Comparison of ENCODE assay signal across 35 mouse cellular contexts in the genomic region with DNA sequence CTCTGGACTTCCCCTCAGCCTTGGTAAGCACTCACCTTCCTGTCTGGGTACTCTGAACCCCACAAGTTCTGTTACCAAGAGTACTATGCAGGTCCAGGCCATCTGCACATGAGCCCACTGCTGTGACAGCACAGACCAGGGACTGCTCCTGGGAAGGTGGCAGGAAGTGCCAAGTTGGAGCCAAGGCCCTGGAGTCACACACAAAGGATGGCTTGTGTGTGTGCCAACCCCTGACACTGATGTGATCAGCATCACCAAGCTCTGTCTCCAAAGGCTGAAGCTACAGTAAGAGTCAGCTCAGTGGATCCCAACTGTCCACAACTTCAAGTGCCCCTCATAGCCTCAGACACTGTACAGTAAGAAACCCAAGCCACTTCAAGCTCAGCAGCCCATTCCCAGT. TPM values are rescaled to one million over a fixed set of nuclear protein-coding genes. Genes with fewer than 3 reads are reported as not detected.
DNase-seq lines count a peak whose midpoint lies in the region; ATAC-seq lines count a peak whose summit lies in the region.
"Had no signal": no experiment of that assay in that cellular context is flagged by ENCODE, and none has a peak within 500 bp of the region (broad histone marks: within the 10 kb centered on the region; RNA-seq: fewer than 3 reads in every experiment).

No protein-coding gene starts in this region.

- no peak overlapping the region for H3K4me3 ChIP-seq in midbrain, embryonic 16.5 days (ENCODE audit: low read depth, low read length)
- H3K4me3 ChIP-seq in midbrain, embryonic 10.5 days, result no peak overlapping the region
- H3K4me3 ChIP-seq: embryonic facial prominence, embryonic 13.5 days; forebrain, embryonic 10.5 days; heart, embryonic 13.5 days; left cerebral cortex, adult 2 months; limb, embryonic 13.5 days; lung, embryonic 15.5 days; midbrain, embryonic 12.5 days had no signal

- no peaks in the 10 kb centered on the region for H3K36me3 ChIP-seq in midbrain, embryonic 16.5 days (ENCODE audit: control insufficient read depth, insufficient read depth, low read length)
- no peaks in the 10 kb centered on the region for H3K36me3 ChIP-seq in midbrain, embryonic 10.5 days
- H3K36me3 ChIP-seq: embryonic facial prominence, embryonic 13.5 days; forebrain, embryonic 10.5 days; G1E; heart, embryonic 13.5 days; limb, embryonic 13.5 days; lung, embryonic 15.5 days; midbrain, embryonic 12.5 days had no signal

- H3K4me1 ChIP-seq in midbrain, embryonic 16.5 days (ENCODE audit: control insufficient read depth, insufficient read depth, low read length), result no peaks in the 10 kb centered on the region
- H3K4me1 ChIP-seq in midbrain, embryonic 10.5 days, result peaks cover 15% of the 10 kb centered on the region
- H3K4me1 ChIP-seq: heart, embryonic 13.5 days; lung, embryonic 15.5 days had no signal

- no peaks in the 10 kb centered on the region for H3K27me3 ChIP-seq in midbrain, embryonic 16.5 days (ENCODE audit: control insufficient read depth, insufficient read depth, low read depth, low read length)
- no peaks in the 10 kb centered on the region for H3K27me3 ChIP-seq in midbrain, embryonic 10.5 days (ENCODE audit: low read depth, poor library complexity, severe bottlenecking)
- H3K27me3 ChIP-seq: embryonic facial prominence, embryonic 13.5 days; limb, embryonic 13.5 days; lung, embryonic 15.5 days; midbrain, embryonic 12.5 days had no signal

- peak; percentile 13 for DNase-seq in cerebellum, adult 11-12 months
- no peak for DNase-seq in cerebellum, postnatal 14 days
- DNase-seq in layer of hippocampus, adult 11-12 months (ENCODE audit: low spot score), result peak; percentile 57
- no peak for DNase-seq in layer of hippocampus, adult 8-10 months (ENCODE audit: low spot score in 2 of 2)
- DNase-seq in midbrain, embryonic 10.5 days (ENCODE audit: low spot score), result no peak
- DNase-seq in brain, adult 2 months (ENCODE audit: low read depth, low spot score), result peak; percentile 83
- DNase-seq: adrenal gland, postnatal 10 days; cerebellum, adult 11 months; cerebellum, adult 9-11 months; heart, postnatal 10 days; kidney, adult 11 months; kidney, postnatal 14 days; right cerebral cortex, postnatal 14 days; thymus, postnatal 14 days had no signal

- ATAC-seq in midbrain, embryonic 16.5 days, result 0 out of 2 replicates have a peak, but pooled peaks have one; percentile 14
- ATAC-seq: forebrain, embryonic 16.5 days; inflammation-experienced regulatory T-cells, adult 6 months; Patski had no signal

- H3K9ac ChIP-seq in midbrain, embryonic 16.5 days (ENCODE audit: low read depth, low read length), result no peak overlapping the region
- H3K9ac ChIP-seq: embryonic facial prominence, embryonic 13.5 days; heart, embryonic 13.5 days; limb, embryonic 13.5 days; lung, embryonic 15.5 days; midbrain, embryonic 12.5 days had no signal

- no peak overlapping the region for H3K4me2 ChIP-seq in midbrain, embryonic 16.5 days (ENCODE audit: low read length)
- H3K4me2 ChIP-seq: embryonic facial prominence, embryonic 13.5 days; heart, embryonic 13.5 days; limb, embryonic 13.5 days; liver, embryonic 11.5 days; lung, embryonic 15.5 days; midbrain, embryonic 12.5 days had no signal

- H3K27ac ChIP-seq in midbrain, embryonic 16.5 days (ENCODE audit: low read length), result no peak overlapping the region
- H3K27ac ChIP-seq in midbrain, embryonic 10.5 days (replicated peaks), result no peak overlapping the region
- H3K27ac ChIP-seq: embryonic facial prominence, embryonic 13.5 days; forebrain, embryonic 10.5 days; heart, embryonic 13.5 days; limb, embryonic 13.5 days; lung, embryonic 15.5 days; midbrain, embryonic 12.5 days had no signal

- H3K9me3 ChIP-seq in midbrain, embryonic 16.5 days (replicated peaks; ENCODE audit: control insufficient read depth, low read length, poor library complexity, severe bottlenecking), result no peaks in the 10 kb centered on the region
- peaks cover 4% of the 10 kb centered on the region; the same call in 1 of the 2 replicates for H3K9me3 ChIP-seq in midbrain, embryonic 10.5 days (replicated peaks)
- H3K9me3 ChIP-seq: G1E; lung, embryonic 15.5 days; midbrain, embryonic 12.5 days had no signal

RNA-seq across cellular contexts. Expression of a gene that starts 44.0 kb away (rescaled TPM):
- total RNA-seq in layer of hippocampus, adult 8-10 months (2022), result 100 to 1,000 TPM; 115 to 135 (median 117) TPM
- 3.2 and 7.3 TPM in 2 replicates for polyA plus RNA-seq in midbrain, embryonic 16.5 days (2015; fragmentation: Nextera tagmentation; extraction: Ambion mirVana)
- polyA plus RNA-seq in midbrain, embryonic 10.5 days (2016; fragmentation: Nextera tagmentation; extraction: Ambion mirVana), result 0.51 and 0.77 TPM in 2 replicates
- total RNA-seq: common myeloid progenitor, adult 5-6 weeks; gastrocnemius, adult 8-10 months; gastrocnemius, postnatal 4 days; hematopoietic stem cell, adult 5-6 weeks; megakaryocyte progenitor cell, adult 5-6 weeks; neutrophil, adult 5-6 weeks had no signal
- polyA plus RNA-seq: G1E; inflammation-experienced regulatory T-cells, adult 6 months; liver, embryonic 16.5 days; Patski; urinary bladder, adult 2 months had no signal

RNA-seq across cellular contexts. Expression of a gene that starts 54.2 kb away (rescaled TPM):
- total RNA-seq in layer of hippocampus, adult 8-10 months (2022), result 1 to 10 TPM; 1.3 to 4.9 (median 2.0) TPM
- polyA plus RNA-seq in midbrain, embryonic 16.5 days (2015; fragmentation: Nextera tagmentation; extraction: Ambion mirVana), result 4.7 and 5.4 TPM in 2 replicates
- polyA plus RNA-seq in midbrain, embryonic 10.5 days (2016; fragmentation: Nextera tagmentation; extraction: Ambion mirVana), result 55.9 and 58.9 TPM in 2 replicates

RNA-seq across cellular contexts. Expression of a gene that starts 54.5 kb away (rescaled TPM):
- total RNA-seq in layer of hippocampus, adult 8-10 months (2022), result 10 to 100 TPM; 51.7 to 56.8 (median 54.0) TPM
- polyA plus RNA-seq in midbrain, embryonic 16.5 days (2015; fragmentation: Nextera tagmentation; extraction: Ambion mirVana), result 26.6 and 26.8 TPM in 2 replicates
- 22.5 and 24.7 TPM in 2 replicates for polyA plus RNA-seq in midbrain, embryonic 10.5 days (2016; fragmentation: Nextera tagmentation; extraction: Ambion mirVana)

Comparison
In these comparisons a context has a peak if more than half of its experiments do, and no peak if none do; other contexts are left out.
1. DNase-seq: peak in cerebellum, adult 11-12 months (single experiment), layer of hippocampus, adult 11-12 months (single experiment) and brain, adult 2 months (single experiment); none in cerebellum, postnatal 14 days (0 of 2), layer of hippocampus, adult 8-10 months (0 of 2) and midbrain, embryonic 10.5 days (single experiment).